Mouse (Mus musculus) embryonic facial prominence, embryonic 12.5 days (tissue): Measurements from ENCODE around the gene Cgas. TPM values are rescaled to one million over a fixed set of nuclear protein-coding genes. Genes with fewer than 3 reads are reported as not detected.
"Not testable (repeated sequence)": the region's sequence is repeated elsewhere in the genome, so short reads cannot be mapped to it uniquely, and the experiment has no call there.

Experiments used
- ATAC-seq: fragments of 200-750 bp; cut with Nextera tagmentation; 2 replicates; pipeline ENCODE4 v1.8.0; 2017; ENCODE audit not compliant: insufficient number of reproducible peaks, insufficient read depth, low FRiP score, low TSS enrichment
- H3K27ac ChIP-seq: fragments of 300-500 bp; sonication (generic); 2 replicates; pipeline ENCODE4 v1.5.1; 2016; ENCODE audit warnings: mild to moderate bottlenecking
- H3K27me3 ChIP-seq: fragments of 300-500 bp; sonication (generic); 2 replicates; pipeline ENCODE4 v1.6.1; 2016; ENCODE audit warnings: mild to moderate bottlenecking, moderate library complexity
- H3K36me3 ChIP-seq: fragments of 300-500 bp; sonication (generic); 2 replicates; pipeline ENCODE4 v1.6.1; 2016; ENCODE audit warnings: mild to moderate bottlenecking
- H3K4me1 ChIP-seq: fragments of 300-500 bp; sonication (generic); 2 replicates; pipeline ENCODE4 v1.6.1; 2016
- H3K4me2 ChIP-seq: fragments of 300-500 bp; sonication (generic); replicated peaks from 2 replicates; pipeline ENCODE4 v1.6.1; 2016; ENCODE audit warnings: mild to moderate bottlenecking, moderate library complexity
- H3K4me3 ChIP-seq: fragments of 300-500 bp; sonication (generic); 2 replicates; pipeline ENCODE4 v1.5.1; 2016; ENCODE audit warnings: mild to moderate bottlenecking
- H3K9ac ChIP-seq: fragments of 300-500 bp; sonication (generic); 2 replicates; pipeline ENCODE4 v1.6.1; 2016; ENCODE audit warnings: mild to moderate bottlenecking, moderate library complexity
- H3K9me3 ChIP-seq: fragments of 300-500 bp; sonication (generic); 2 replicates; pipeline ENCODE4 v1.6.1; 2016; ENCODE audit warnings: mild to moderate bottlenecking, moderate library complexity
- whole genome bisulfite sequencing: fragments of 180-500 bp; shearing (Covaris S2); methylation state at CpG from one replicate; pipeline ENCODE4 v1.1.7; 2016; 5-methylcytosine and 5-hydroxymethylcytosine counted together
- polyA plus RNA-seq: library from polyadenylated mRNA; unstranded; fragments of >200 nt; fragmentation: Nextera tagmentation; extraction: Ambion mirVana; gene quantifications from 2 replicates; pipeline ENCODE4 v1.2.1, GENCODE M21; 2016

Gene Cgas
- polyA plus RNA-seq = 1.7 and 2.1 TPM in 2 replicates

- Histone ChIP-seq H3K9ac (peak within 1 kb of the TSS; percentile 49), H3K9me3 (no peaks in the 10 kb centered on the region), H3K27ac (no peak within 1 kb of the TSS), H3K36me3 (no peaks in the 10 kb centered on the region), H3K4me1 (no peaks in the 10 kb centered on the region; the same call in 1 of the 2 replicates), H3K4me3 (peak within 1 kb of the TSS; percentile 38), H3K27me3 (peaks cover 68% of the 10 kb centered on the region), H3K4me2 (peak within 1 kb of the TSS; percentile 70)
- ATAC-seq = no peak
- under 1% methylated on average over 80 of the region's 81 CpGs for WGBS
Measured at GRCm38 (mm10) chr9:78442579-78443392, at the start of gene Cgas. Gene Cgas (minus strand): TSS chr9:78443237.

GRCm38 (mm10) chr9:78492254-78492653 lies 49.2 kb upstream of the Cgas start:
- Histone ChIP-seq H3K4me3 (no peak overlapping the region), H3K27me3 (no peaks in the 10 kb centered on the region), H3K36me3 (no peaks in the 10 kb centered on the region), H3K9ac (no peak overlapping the region), H3K4me1 (peaks cover 7% of the 10 kb centered on the region; the same call in 1 of the 2 replicates), H3K4me2 (no peak overlapping the region), H3K27ac (no peak overlapping the region), H3K9me3 (no peaks in the 10 kb centered on the region)
- ATAC-seq = no peak
- WGBS = 91% methylated on average over 3 of the region's 3 CpGs

GRCm38 (mm10) chr9:78491169-78491568 lies 48.1 kb upstream of the Cgas start:
- Histone ChIP-seq H3K9ac (no peak overlapping the region), H3K4me3 (no peak overlapping the region), H3K27ac (no peak overlapping the region), H3K4me1 (peaks cover 7% of the 10 kb centered on the region; the same call in 1 of the 2 replicates), H3K36me3 (no peaks in the 10 kb centered on the region), H3K4me2 (no peak overlapping the region), H3K9me3 (no peaks in the 10 kb centered on the region), H3K27me3 (no peaks in the 10 kb centered on the region)
- no peak for ATAC-seq
- 77% methylated on average over 3 of the region's 3 CpGs for WGBS

GRCm38 (mm10) chr9:78488890-78489420 lies 45.9 kb upstream of the Cgas start, which contains the start of gene Eef1a1:
Gene Eef1a1 (minus strand): TSS chr9:78489151.
- H3K4me1 ChIP-seq = peaks cover 7% of the 10 kb centered on the region; the same call in 1 of the 2 replicates
- 0 out of 2 replicates have a peak, but pooled peaks have one; percentile 42 for ATAC-seq
- 0 out of 2 replicates have a peak within 1 kb of the TSS, but pooled peaks have one; percentile 50 for H3K27ac ChIP-seq
- H3K36me3 ChIP-seq = no peaks in the 10 kb centered on the region
- H3K9me3 ChIP-seq = no peaks in the 10 kb centered on the region
- peak within 1 kb of the TSS; percentile 65 for H3K4me2 ChIP-seq
- H3K9ac ChIP-seq = peak within 1 kb of the TSS; percentile 44
- WGBS = 3% methylated on average over 14 of the region's 20 CpGs
- no peaks in the 10 kb centered on the region for H3K27me3 ChIP-seq
- peak within 1 kb of the TSS; percentile 36 for H3K4me3 ChIP-seq

- not testable (repeated sequence) for H3K36me3 ChIP-seq, H3K9me3 ChIP-seq, H3K27me3 ChIP-seq, H3K4me1 ChIP-seq, ATAC-seq, H3K4me3 ChIP-seq, H3K9ac ChIP-seq, H3K27ac ChIP-seq, H3K4me2 ChIP-seq
- WGBS = 95% methylated on average over 5 of the region's 5 CpGs
Measured at GRCm38 (mm10) chr9:78488021-78488420, 45.0 kb upstream of the Cgas start.

GRCm38 (mm10) chr9:78484660-78485059 lies 41.6 kb upstream of the Cgas start:
- no peak overlapping the region for H3K27ac ChIP-seq

GRCm38 (mm10) chr9:78482386-78482785 lies 39.3 kb upstream of the Cgas start:
- peak overlapping the region; percentile 62 for H3K4me2 ChIP-seq
- peak overlapping the region; percentile 97 for H3K4me3 ChIP-seq
- H3K4me1 ChIP-seq = peaks cover 16% of the 10 kb centered on the region; the same call in 1 of the 2 replicates
- WGBS = 6% methylated on average over 3 of the region's 3 CpGs
- H3K9ac ChIP-seq = peak overlapping the region; percentile 61
- H3K36me3 ChIP-seq = peaks cover 19% of the 10 kb centered on the region
- H3K27ac ChIP-seq = peak overlapping the region; percentile 95
- no peak for ATAC-seq
- H3K9me3 ChIP-seq = no peaks in the 10 kb centered on the region
- H3K27me3 ChIP-seq = no peaks in the 10 kb centered on the region

More at GRCm38 (mm10) chr9:78484660-78485059, 41.6 kb upstream of the Cgas start:
- Histone ChIP-seq H3K36me3 (0 out of 2 replicates have a peak, but pooled peaks cover under 1% of the 10 kb centered on the region), H3K9ac (no peak overlapping the region), H3K4me3 (no peak overlapping the region), H3K4me2 (no peak overlapping the region), H3K4me1 (peaks cover 13% of the 10 kb centered on the region; the same call in 1 of the 2 replicates), H3K9me3 (no peaks in the 10 kb centered on the region), H3K27me3 (no peaks in the 10 kb centered on the region)
- 63% methylated on average over 3 of the region's 3 CpGs for WGBS
- no peak for ATAC-seq

GRCm38 (mm10) chr9:78481423-78482331 lies 38.6 kb upstream of the Cgas start:
- peak; percentile 100 for ATAC-seq
- H3K27me3 ChIP-seq = no peaks in the 10 kb centered on the region
- H3K36me3 ChIP-seq = peaks cover 25% of the 10 kb centered on the region
- H3K4me1 ChIP-seq = peaks cover 16% of the 10 kb centered on the region; the same call in 1 of the 2 replicates
- under 1% methylated on average over 73 of the region's 77 CpGs for WGBS
- H3K9me3 ChIP-seq = no peaks in the 10 kb centered on the region
- peak overlapping the region; percentile 62 for H3K4me2 ChIP-seq
- peak overlapping the region; percentile 98 for H3K27ac ChIP-seq
- peak overlapping the region; percentile 97 for H3K4me3 ChIP-seq
- H3K9ac ChIP-seq = peak overlapping the region; percentile 99

- Histone ChIP-seq H3K4me3 (peak overlapping the region; percentile 97), H3K4me1 (peaks cover 16% of the 10 kb centered on the region; the same call in 1 of the 2 replicates), H3K27ac (peak overlapping the region; percentile 98), H3K27me3 (no peaks in the 10 kb centered on the region), H3K9ac (peak overlapping the region; percentile 99), H3K36me3 (peaks cover 30% of the 10 kb centered on the region), H3K4me2 (peak overlapping the region; percentile 62), H3K9me3 (no peaks in the 10 kb centered on the region)
- WGBS = under 1% methylated on average over 46 of the region's 46 CpGs
- 0 out of 2 replicates have a peak, but pooled peaks have one; percentile 1 for ATAC-seq
Measured at GRCm38 (mm10) chr9:78480706-78481358, 37.8 kb upstream of the Cgas start.

- not testable (repeated sequence) for ATAC-seq, H3K27me3 ChIP-seq, H3K9me3 ChIP-seq
- peaks cover 16% of the 10 kb centered on the region; the same call in 1 of the 2 replicates for H3K4me1 ChIP-seq
- peak overlapping the region; percentile 62 for H3K4me2 ChIP-seq
- H3K9ac ChIP-seq = peak overlapping the region; percentile 99
- peak overlapping the region; percentile 98 for H3K27ac ChIP-seq
- H3K36me3 ChIP-seq = peaks cover 30% of the 10 kb centered on the region
- H3K4me3 ChIP-seq = peak overlapping the region; percentile 97
- WGBS = under 1% methylated on average over 13 of the region's 13 CpGs
Measured at GRCm38 (mm10) chr9:78480227-78480626, 37.2 kb upstream of the Cgas start.
